Mouse (Mus musculus) regulatory T cell (primary cell): ENCODE results near the gene Ccnd3.
"Not testable (repeated sequence)": the region's sequence is repeated elsewhere in the genome, so short reads cannot be mapped to it uniquely, and the experiment has no call there.

Experiments
- in situ Hi-C: fragments of 300-600 bp; cut with MboI, MseI; formaldehyde crosslinking; loops from one replicate; pipeline ENCODE4 v1.15.1; 2025; ENCODE audit warnings: high pct_unique_total_duplicates

Ccnd3 gene

GRCm38 (mm10) chr17:47616119-47616518 is 111.3 kb downstream of the Ccnd3 start:
- in situ Hi-C loops, result no loop called here

- in situ Hi-C loops, result no loop called here
Measured at GRCm38 (mm10) chr17:47616652-47617051, 111.8 kb downstream of the Ccnd3 start.

GRCm38 (mm10) chr17:47617605-47618307 is 112.9 kb downstream of the Ccnd3 start:
- in situ Hi-C loops, result no loop called here

GRCm38 (mm10) chr17:47618556-47619311 is 113.9 kb downstream of the Ccnd3 start:
- in situ Hi-C loops, result no loop called here

- in situ Hi-C loops, result no loop called here
Measured at GRCm38 (mm10) chr17:47622912-47623554, 118.2 kb downstream of the Ccnd3 start.

- in situ Hi-C loops, result not testable (repeated sequence)
Measured at GRCm38 (mm10) chr17:47624572-47624971, 119.7 kb downstream of the Ccnd3 start.

- in situ Hi-C loops, result no loop called here
Measured at GRCm38 (mm10) chr17:47625088-47625487, 120.2 kb downstream of the Ccnd3 start.

GRCm38 (mm10) chr17:47626031-47626430 is 121.2 kb downstream of the Ccnd3 start:
- in situ Hi-C loops, result no loop called here

- in situ Hi-C loops, result no loop called here
Measured at GRCm38 (mm10) chr17:47627791-47628190, 122.9 kb downstream of the Ccnd3 start.

GRCm38 (mm10) chr17:47628851-47629676 is 124.2 kb downstream of the Ccnd3 start:
- in situ Hi-C loops, result no loop called here

GRCm38 (mm10) chr17:47629717-47630677 is 125.1 kb downstream of the Ccnd3 start:
- in situ Hi-C loops, result no loop called here

GRCm38 (mm10) chr17:47630678-47631065 is 125.8 kb downstream of the Ccnd3 start, which contains the start of gene Usp49:
Gene Usp49, plus strand, starts transcription at chr17:47630690.
- in situ Hi-C loops, result no loop called here

GRCm38 (mm10) chr17:47632181-47632840 is 127.5 kb downstream of the Ccnd3 start:
- in situ Hi-C loops, result no loop called here

GRCm38 (mm10) chr17:47633999-47634770 is 129.3 kb downstream of the Ccnd3 start:
- in situ Hi-C loops, result no loop called here

GRCm38 (mm10) chr17:47642992-47643391 is 138.1 kb downstream of the Ccnd3 start:
- in situ Hi-C loops, result no loop called here

- in situ Hi-C loops, result no loop called here
Measured at GRCm38 (mm10) chr17:47646683-47647082, 141.8 kb downstream of the Ccnd3 start.

GRCm38 (mm10) chr17:47648966-47649365 is 144.1 kb downstream of the Ccnd3 start:
- in situ Hi-C loops, result no loop called here
